Mouse (Mus musculus) stomach, embryonic 16.5 days (tissue): ENCODE measurements around the gene Sult1b1. TPM values are rescaled to one million over a fixed set of nuclear protein-coding genes. Genes with fewer than 3 reads are reported as not detected.

Experiments
- ATAC-seq: fragments of 200-750 bp; cut with Nextera tagmentation; 2 replicates; pipeline ENCODE4 v1.8.0; 2017; ENCODE audit warnings: moderate number of reproducible peaks, moderate TSS enrichment; ENCODE audit not compliant: insufficient read depth, low FRiP score
- H3K27ac ChIP-seq: fragments of 300-500 bp; sonication (generic); 2 replicates; pipeline ENCODE4 v1.5.1; 2014; ENCODE audit warnings: low read length
- H3K27me3 ChIP-seq: fragments of 300-500 bp; sonication (generic); 2 replicates; pipeline ENCODE4 v1.6.1; 2014; ENCODE audit warnings: low read length, control low read depth, mixed read lengths; ENCODE audit not compliant: control insufficient read depth, insufficient read depth
- H3K36me3 ChIP-seq: fragments of 300-500 bp; sonication (generic); 2 replicates; pipeline ENCODE4 v1.6.1; 2014; ENCODE audit warnings: low read length; ENCODE audit not compliant: control insufficient read depth, insufficient read depth
- H3K4me1 ChIP-seq: fragments of 300-500 bp; sonication (generic); 2 replicates; pipeline ENCODE4 v1.6.1; 2014; ENCODE audit warnings: low read length, control low read depth, mixed read lengths; ENCODE audit not compliant: control insufficient read depth, insufficient read depth
- H3K4me2 ChIP-seq: fragments of 300-500 bp; sonication (generic); 2 replicates; pipeline ENCODE4 v1.6.1; 2014; ENCODE audit warnings: low read depth, low read length, mixed read lengths
- H3K4me3 ChIP-seq: fragments of 300-500 bp; sonication (generic); replicated peaks from 2 replicates; pipeline ENCODE4 v1.5.1; 2014; ENCODE audit warnings: mild to moderate bottlenecking, low read length
- H3K9ac ChIP-seq: fragments of 300-500 bp; sonication (generic); 2 replicates; pipeline ENCODE4 v1.6.1; 2014; ENCODE audit warnings: low read length
- H3K9me3 ChIP-seq: fragments of 300-500 bp; sonication (generic); replicated peaks from 2 replicates; pipeline ENCODE4 v1.6.1; 2016; ENCODE audit warnings: low read length, control low read depth; ENCODE audit not compliant: control insufficient read depth
- WGBS: fragments of 180-500 bp; shearing (Covaris S2); extraction: QIAGEN DNeasy Blood & Tissue Kit; methylation state at CpG from one replicate; pipeline ENCODE4 v1.1.7; 2014; 5-methylcytosine and 5-hydroxymethylcytosine counted together
- polyA plus RNA-seq: library from polyadenylated mRNA; unstranded; fragments of >200 nt; fragmentation: Nextera tagmentation; extraction: Ambion mirVana; gene quantifications from 2 replicates; pipeline ENCODE4 v1.2.1, GENCODE M21; 2015

Gene Sult1b1
- 26.6 and 32.3 TPM in 2 replicates for polyA plus RNA-seq

GRCm38 (mm10) chr5:87538111-87538510 lies at the start of gene Sult1b1:
Gene Sult1b1, minus strand, starts transcription at chr5:87538195.
- no peak within 1 kb of the TSS for H3K4me2 ChIP-seq
- no peak for ATAC-seq
- H3K4me3 ChIP-seq = no peak within 1 kb of the TSS
- H3K27me3 ChIP-seq = no peaks in the 10 kb centered on the region
- no peaks in the 10 kb centered on the region for H3K9me3 ChIP-seq
- 81% methylated on average over 2 of the region's 2 CpGs for WGBS
- H3K27ac ChIP-seq = no peak within 1 kb of the TSS
- no peak within 1 kb of the TSS for H3K9ac ChIP-seq
- no peaks in the 10 kb centered on the region for H3K36me3 ChIP-seq
- no peaks in the 10 kb centered on the region for H3K4me1 ChIP-seq

DNA sequence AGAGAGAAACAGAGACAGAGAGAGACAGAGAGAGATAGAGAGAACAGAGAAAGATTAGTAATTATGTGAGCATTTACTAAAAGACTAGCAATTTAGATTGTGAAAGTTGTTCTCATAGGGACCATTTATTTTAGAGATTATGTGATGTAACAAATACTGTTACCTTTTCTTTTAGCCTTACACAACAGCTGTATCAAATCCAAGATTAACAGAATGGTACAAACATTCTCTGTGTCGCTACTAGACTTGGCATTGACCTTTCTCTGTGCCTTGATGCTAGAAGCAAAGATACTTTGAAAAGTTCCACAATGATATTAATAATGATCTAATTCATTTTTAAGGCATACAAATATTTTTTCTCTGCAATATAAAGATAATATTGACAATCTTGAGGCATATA lies 42.4 kb upstream of the Sult1b1 start:
- WGBS = 64% methylated on average over 1 of the region's 1 CpGs

GRCm38 (mm10) chr5:87574174-87574573 lies 36.2 kb upstream of the Sult1b1 start:
- H3K9me3 ChIP-seq = no peaks in the 10 kb centered on the region
- 29% methylated on average over 1 of the region's 1 CpGs for WGBS
- no peak overlapping the region for H3K27ac ChIP-seq
- no peaks in the 10 kb centered on the region for H3K27me3 ChIP-seq
- H3K36me3 ChIP-seq = no peaks in the 10 kb centered on the region
- H3K9ac ChIP-seq = no peak overlapping the region
- H3K4me2 ChIP-seq = no peak overlapping the region
- no peak for ATAC-seq
- H3K4me1 ChIP-seq = no peaks in the 10 kb centered on the region
- H3K4me3 ChIP-seq = no peak overlapping the region

More for the DNA sequence above, 42.4 kb upstream of the Sult1b1 start:
- Histone ChIP-seq H3K4me2 (no peak overlapping the region), H3K36me3 (no peaks in the 10 kb centered on the region), H3K4me1 (no peaks in the 10 kb centered on the region), H3K4me3 (no peak overlapping the region), H3K27ac (no peak overlapping the region), H3K9me3 (no peaks in the 10 kb centered on the region), H3K27me3 (no peaks in the 10 kb centered on the region), H3K9ac (no peak overlapping the region)
- no peak for ATAC-seq

GRCm38 (mm10) chr5:87573490-87573889 lies 35.5 kb upstream of the Sult1b1 start:
- WGBS = 42% methylated on average over 5 of the region's 5 CpGs

DNA sequence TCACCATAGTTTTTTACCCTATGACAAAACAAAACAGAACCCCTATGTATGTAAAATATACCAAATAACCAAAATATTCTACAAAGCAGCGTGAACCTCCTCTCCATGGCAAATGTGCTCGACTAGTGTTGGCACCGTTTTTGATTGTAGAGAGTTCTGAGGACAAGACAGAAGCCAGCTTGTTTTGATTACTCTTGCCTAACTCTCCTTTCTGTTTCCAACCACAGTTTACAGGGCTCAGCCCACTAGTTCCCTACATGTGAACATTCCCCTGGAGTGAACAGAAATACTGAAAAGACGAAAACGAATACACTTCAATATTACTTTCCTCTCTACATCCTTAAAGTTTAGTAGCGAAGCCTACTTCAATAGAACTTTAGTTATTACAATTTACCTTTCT lies 34.8 kb upstream of the Sult1b1 start:
- Histone ChIP-seq H3K27ac (no peak overlapping the region), H3K4me1 (no peaks in the 10 kb centered on the region), H3K4me2 (no peak overlapping the region), H3K9ac (no peak overlapping the region), H3K9me3 (no peaks in the 10 kb centered on the region), H3K4me3 (no peak overlapping the region), H3K36me3 (no peaks in the 10 kb centered on the region), H3K27me3 (no peaks in the 10 kb centered on the region)
- no peak for ATAC-seq
- WGBS = 83% methylated on average over 6 of the region's 6 CpGs

More at GRCm38 (mm10) chr5:87573490-87573889, 35.5 kb upstream of the Sult1b1 start:
- Histone ChIP-seq H3K4me3 (no peak overlapping the region), H3K36me3 (no peaks in the 10 kb centered on the region), H3K9me3 (no peaks in the 10 kb centered on the region), H3K4me1 (no peaks in the 10 kb centered on the region), H3K9ac (no peak overlapping the region), H3K27me3 (no peaks in the 10 kb centered on the region), H3K27ac (no peak overlapping the region), H3K4me2 (no peak overlapping the region)
- ATAC-seq = no peak

GRCm38 (mm10) chr5:87568845-87569244 lies 30.9 kb upstream of the Sult1b1 start, which contains the start of gene Sult1d1:
Gene Sult1d1, minus strand, starts transcription at chr5:87569027.
- Histone ChIP-seq H3K36me3 (no peaks in the 10 kb centered on the region), H3K4me1 (no peaks in the 10 kb centered on the region), H3K27me3 (no peaks in the 10 kb centered on the region), H3K4me3 (no peak within 1 kb of the TSS), H3K27ac (no peak within 1 kb of the TSS), H3K9me3 (no peaks in the 10 kb centered on the region), H3K4me2 (no peak within 1 kb of the TSS), H3K9ac (no peak within 1 kb of the TSS)
- ATAC-seq = peak; percentile 62; the same call in 1 of the 2 replicates
- WGBS = 61% methylated on average over 5 of the region's 5 CpGs

DNA sequence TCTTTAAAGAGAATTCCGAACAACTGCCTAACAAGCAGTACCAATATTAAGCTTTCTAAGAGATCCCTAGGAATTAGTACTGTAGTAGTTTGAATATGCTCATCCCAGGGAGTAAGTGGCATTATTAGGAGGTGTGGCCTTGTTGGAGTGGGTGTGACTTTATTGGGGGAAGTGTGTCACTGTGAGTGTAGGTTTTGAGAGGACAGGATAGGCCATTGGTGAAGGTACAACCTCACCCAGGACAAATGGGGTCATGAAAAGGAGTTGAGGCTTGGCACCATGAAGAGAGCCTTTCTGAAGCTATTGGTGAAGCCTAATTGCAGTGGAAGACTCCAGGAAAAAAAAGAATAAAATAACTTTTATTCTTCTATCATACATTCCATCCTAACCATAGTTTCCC lies 29.3 kb upstream of the Sult1b1 start:
- H3K4me1 ChIP-seq = no peaks in the 10 kb centered on the region
- H3K4me2 ChIP-seq = no peak overlapping the region
- WGBS = 87% methylated on average over 1 of the region's 1 CpGs
- H3K27me3 ChIP-seq = no peaks in the 10 kb centered on the region
- no peak overlapping the region for H3K9ac ChIP-seq
- no peak for ATAC-seq
- no peaks in the 10 kb centered on the region for H3K36me3 ChIP-seq
- no peak overlapping the region for H3K27ac ChIP-seq
- no peaks in the 10 kb centered on the region for H3K9me3 ChIP-seq
- no peak overlapping the region; the same call in 1 of the 2 replicates for H3K4me3 ChIP-seq

DNA sequence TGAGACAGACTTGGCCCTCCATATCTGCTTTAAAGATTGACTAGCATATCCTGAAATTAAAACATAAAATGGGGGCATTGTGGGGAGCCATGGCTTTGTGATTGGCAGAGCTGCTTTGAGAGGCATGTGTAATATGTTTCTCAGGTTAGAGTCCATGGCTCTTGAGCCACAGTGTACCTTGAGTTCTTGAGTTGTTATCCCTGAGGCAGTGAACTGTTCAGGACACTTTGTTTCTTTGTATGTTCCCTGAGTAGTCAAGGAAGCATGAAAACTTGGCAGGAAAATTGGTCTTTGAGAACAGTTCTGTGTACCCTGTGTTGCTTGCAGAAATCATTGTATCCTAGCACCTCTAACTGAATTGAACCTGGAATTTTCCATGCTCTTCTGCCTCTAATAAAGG lies 25.0 kb upstream of the Sult1b1 start:
- peak overlapping the region; percentile 12; the same call in 1 of the 2 replicates for H3K27ac ChIP-seq
- ATAC-seq = no peak
- no peaks in the 10 kb centered on the region for H3K36me3 ChIP-seq
- no peaks in the 10 kb centered on the region for H3K27me3 ChIP-seq
- H3K4me3 ChIP-seq = no peak overlapping the region
- no peak overlapping the region for H3K4me2 ChIP-seq
- H3K9me3 ChIP-seq = no peaks in the 10 kb centered on the region
- H3K9ac ChIP-seq = no peak overlapping the region
- no peaks in the 10 kb centered on the region for H3K4me1 ChIP-seq

- no peak for ATAC-seq
- Histone ChIP-seq H3K4me3 (no peak overlapping the region), H3K36me3 (no peaks in the 10 kb centered on the region), H3K9me3 (no peaks in the 10 kb centered on the region), H3K4me1 (no peaks in the 10 kb centered on the region), H3K27ac (no peak overlapping the region), H3K27me3 (no peaks in the 10 kb centered on the region), H3K9ac (no peak overlapping the region), H3K4me2 (no peak overlapping the region)
- WGBS = 63% methylated on average over 4 of the region's 4 CpGs
These were observed 24.5 kb upstream of the Sult1b1 start for GRCm38 (mm10) chr5:87562526-87562925.

DNA sequence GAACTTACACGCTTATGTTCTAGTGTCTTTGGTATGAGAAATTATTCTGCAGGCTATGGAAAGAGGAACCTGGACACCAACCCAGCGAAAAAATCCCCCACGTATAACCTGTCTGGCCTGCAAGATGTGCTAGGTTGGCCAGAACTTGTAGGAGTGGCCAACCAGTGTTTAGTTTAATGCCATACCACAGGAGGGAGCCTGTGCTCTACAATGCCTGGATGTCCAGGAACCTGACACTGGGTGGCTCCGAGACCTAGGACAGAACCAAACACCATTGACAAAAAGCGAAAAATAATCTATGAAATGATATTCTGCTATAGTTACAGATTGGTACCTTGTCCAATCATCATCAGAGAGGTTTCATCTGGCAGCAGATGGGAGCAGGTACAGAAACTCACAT lies 22.1 kb upstream of the Sult1b1 start:
- Histone ChIP-seq H3K9me3 (no peaks in the 10 kb centered on the region), H3K4me1 (no peaks in the 10 kb centered on the region), H3K36me3 (no peaks in the 10 kb centered on the region), H3K4me3 (no peak overlapping the region), H3K9ac (no peak overlapping the region), H3K27me3 (no peaks in the 10 kb centered on the region), H3K4me2 (no peak overlapping the region), H3K27ac (no peak overlapping the region)
- WGBS = 74% methylated on average over 5 of the region's 5 CpGs
- ATAC-seq = no peak
